Mouse (Mus musculus): ENCODE measurements around the gene Fgfr2.

Fgfr2 gene

DNA sequence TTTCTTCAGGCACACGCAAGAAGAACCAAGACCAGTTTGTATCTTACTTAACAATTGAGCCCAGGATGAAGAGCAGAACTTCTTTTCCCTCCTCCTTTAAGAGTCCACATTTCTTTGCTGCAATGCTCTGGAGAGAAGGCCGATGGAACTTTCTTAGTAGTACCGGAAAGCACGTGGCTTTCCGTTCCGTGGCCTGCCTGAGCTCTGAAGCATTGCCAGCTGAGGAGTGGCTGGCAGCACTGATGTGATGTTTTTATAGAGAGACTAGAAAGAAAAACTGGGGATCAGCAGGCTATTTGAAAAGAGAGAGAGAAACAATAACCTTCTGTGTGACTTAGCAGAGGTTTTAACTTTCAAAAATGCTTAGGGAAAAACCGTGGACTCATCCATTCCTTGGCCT lies 1031.6 kb downstream of the Fgfr2 start:
- Histone ChIP-seq H3K4me1 (replicated peaks; ENCODE audit: low read depth, low read length) (no peaks in the 10 kb centered on the region), H3K27me3 (ENCODE audit: insufficient read depth, low read length) (no peaks in the 10 kb centered on the region)
- no peak for TF ChIP-seq NANOG (IDR thresholded peaks at IDR 0.05; ENCODE audit: borderline replicate concordance, low read length)
- no peak for TF ChIP-seq POU5F1 (IDR thresholded peaks at IDR 0.05; ENCODE audit: borderline replicate concordance, low read length)
- no peak for TF ChIP-seq CTCF (conservative IDR thresholded peaks at IDR 0.05; ENCODE audit: low read length)

DNA sequence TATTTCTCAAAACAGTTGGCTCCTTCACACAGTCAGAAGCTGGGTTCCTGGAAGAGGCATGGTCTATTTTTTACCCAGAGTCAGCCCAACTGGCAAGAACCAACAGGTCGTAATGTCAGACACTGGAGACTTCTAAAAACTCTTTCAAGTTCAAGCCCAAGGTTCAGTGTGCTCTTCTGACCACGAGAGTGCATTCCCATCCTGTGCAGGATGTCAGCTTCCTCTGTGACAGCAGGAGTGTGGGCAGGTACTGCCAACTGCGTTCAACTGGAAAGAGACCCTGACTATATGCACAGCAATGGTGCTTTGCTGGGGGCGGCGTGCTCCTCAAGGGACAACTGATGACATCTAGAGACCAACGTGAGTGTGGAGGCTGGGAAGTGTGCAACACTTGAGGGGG lies 1034.5 kb downstream of the Fgfr2 start:
- Histone ChIP-seq H3K9me3 (ENCODE audit: low read length) (no peaks in the 10 kb centered on the region), H3K27me3 (ENCODE audit: insufficient read depth, low read length) (no peaks in the 10 kb centered on the region), H3K4me1 (replicated peaks; ENCODE audit: low read depth, low read length) (no peaks in the 10 kb centered on the region), H3K4me3 (replicated peaks; ENCODE audit: low read length) (no peak overlapping the region), H3K36me3 (ENCODE audit: insufficient read depth, low read length) (no peaks in the 10 kb centered on the region)
- no peak for TF ChIP-seq CTCF (conservative IDR thresholded peaks at IDR 0.05; ENCODE audit: low read length)
- TF ChIP-seq POU5F1 (IDR thresholded peaks at IDR 0.05; ENCODE audit: borderline replicate concordance, low read length) = no peak
- TF ChIP-seq NANOG (IDR thresholded peaks at IDR 0.05; ENCODE audit: borderline replicate concordance, low read length) = no peak

More for the DNA sequence above, 1031.6 kb downstream of the Fgfr2 start:
- H3K4me3 ChIP-seq (replicated peaks; ENCODE audit: low read length) = no peak overlapping the region
- H3K9me3 ChIP-seq (ENCODE audit: low read length) = no peaks in the 10 kb centered on the region; the same call in 1 of the 2 replicates
- H3K36me3 ChIP-seq (ENCODE audit: insufficient read depth, low read length) = no peaks in the 10 kb centered on the region

DNA sequence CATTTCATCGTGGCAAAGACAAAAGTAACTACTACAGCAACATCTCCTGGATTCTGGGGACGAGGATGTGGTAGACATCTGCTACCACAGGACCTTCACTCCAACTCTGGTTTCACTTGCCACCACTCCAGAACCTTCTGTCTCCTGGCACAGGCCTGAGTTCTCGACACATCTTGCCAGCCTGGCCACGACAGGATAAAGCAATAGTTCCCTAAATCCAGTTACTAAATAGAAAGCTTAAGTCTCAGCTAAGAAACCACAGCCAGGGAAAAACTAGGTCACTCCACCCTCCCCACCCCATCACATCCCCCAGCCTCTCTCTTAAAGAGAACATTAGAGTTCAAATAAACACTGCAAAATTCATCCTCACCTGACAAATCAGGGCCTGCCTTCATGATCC lies 1035.0 kb downstream of the Fgfr2 start:
- no peaks in the 10 kb centered on the region for H3K36me3 ChIP-seq (ENCODE audit: insufficient read depth, low read length)

DNA sequence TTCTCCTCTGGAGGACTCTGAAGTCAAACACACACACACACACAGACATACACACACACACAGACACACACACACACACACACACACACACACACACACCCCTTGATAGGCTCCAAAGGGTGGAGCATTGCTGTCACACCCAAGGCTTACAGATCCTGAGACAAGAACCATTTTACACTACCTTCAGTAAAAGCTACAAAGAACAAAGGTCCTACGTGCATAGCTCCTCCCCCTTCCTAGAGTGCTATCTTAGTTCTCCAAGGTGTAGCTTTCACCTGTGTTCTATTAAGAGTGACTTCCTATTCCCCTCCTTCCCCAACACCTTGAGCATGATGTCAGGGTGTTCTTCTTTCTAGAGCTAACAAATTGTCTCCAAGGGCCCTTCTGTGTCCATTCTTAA lies 1047.3 kb downstream of the Fgfr2 start:
- H3K4me1 ChIP-seq (replicated peaks; ENCODE audit: low read depth, low read length) = no peaks in the 10 kb centered on the region
- H3K36me3 ChIP-seq (ENCODE audit: insufficient read depth, low read length) = no peaks in the 10 kb centered on the region
- no peak overlapping the region for H3K4me3 ChIP-seq (replicated peaks; ENCODE audit: low read length)
- no peaks in the 10 kb centered on the region for H3K27me3 ChIP-seq (ENCODE audit: insufficient read depth, low read length)
- TF ChIP-seq NANOG (IDR thresholded peaks at IDR 0.05; ENCODE audit: borderline replicate concordance, low read length) (no peak), POU5F1 (IDR thresholded peaks at IDR 0.05; ENCODE audit: borderline replicate concordance, low read length) (no peak), CTCF (conservative IDR thresholded peaks at IDR 0.05; ENCODE audit: low read length) (no peak)
- peaks cover 5% of the 10 kb centered on the region for H3K9me3 ChIP-seq (ENCODE audit: low read length)

More for the DNA sequence above, 1035.0 kb downstream of the Fgfr2 start:
- Histone ChIP-seq H3K4me3 (replicated peaks; ENCODE audit: low read length) (no peak overlapping the region), H3K27me3 (ENCODE audit: insufficient read depth, low read length) (no peaks in the 10 kb centered on the region), H3K9me3 (ENCODE audit: low read length) (no peaks in the 10 kb centered on the region), H3K4me1 (replicated peaks; ENCODE audit: low read depth, low read length) (no peaks in the 10 kb centered on the region)
- no peak for TF ChIP-seq NANOG (IDR thresholded peaks at IDR 0.05; ENCODE audit: borderline replicate concordance, low read length)
- TF ChIP-seq CTCF (conservative IDR thresholded peaks at IDR 0.05; ENCODE audit: low read length) = no peak
- TF ChIP-seq POU5F1 (IDR thresholded peaks at IDR 0.05; ENCODE audit: borderline replicate concordance, low read length) = no peak

GRCm38 (mm10) chr7:132074503-132074902 lies 1048.6 kb downstream of the Fgfr2 start:
- Histone ChIP-seq H3K27me3 (ENCODE audit: insufficient read depth, low read length) (no peaks in the 10 kb centered on the region), H3K4me1 (replicated peaks; ENCODE audit: low read depth, low read length) (no peaks in the 10 kb centered on the region), H3K9me3 (ENCODE audit: low read length) (peaks cover 5% of the 10 kb centered on the region), H3K4me3 (replicated peaks; ENCODE audit: low read length) (no peak overlapping the region), H3K36me3 (ENCODE audit: insufficient read depth, low read length) (no peaks in the 10 kb centered on the region)
- TF ChIP-seq POU5F1 (IDR thresholded peaks at IDR 0.05; ENCODE audit: borderline replicate concordance, low read length) = no peak
- no peak for TF ChIP-seq NANOG (IDR thresholded peaks at IDR 0.05; ENCODE audit: borderline replicate concordance, low read length)
- no peak for TF ChIP-seq CTCF (conservative IDR thresholded peaks at IDR 0.05; ENCODE audit: low read length)

DNA sequence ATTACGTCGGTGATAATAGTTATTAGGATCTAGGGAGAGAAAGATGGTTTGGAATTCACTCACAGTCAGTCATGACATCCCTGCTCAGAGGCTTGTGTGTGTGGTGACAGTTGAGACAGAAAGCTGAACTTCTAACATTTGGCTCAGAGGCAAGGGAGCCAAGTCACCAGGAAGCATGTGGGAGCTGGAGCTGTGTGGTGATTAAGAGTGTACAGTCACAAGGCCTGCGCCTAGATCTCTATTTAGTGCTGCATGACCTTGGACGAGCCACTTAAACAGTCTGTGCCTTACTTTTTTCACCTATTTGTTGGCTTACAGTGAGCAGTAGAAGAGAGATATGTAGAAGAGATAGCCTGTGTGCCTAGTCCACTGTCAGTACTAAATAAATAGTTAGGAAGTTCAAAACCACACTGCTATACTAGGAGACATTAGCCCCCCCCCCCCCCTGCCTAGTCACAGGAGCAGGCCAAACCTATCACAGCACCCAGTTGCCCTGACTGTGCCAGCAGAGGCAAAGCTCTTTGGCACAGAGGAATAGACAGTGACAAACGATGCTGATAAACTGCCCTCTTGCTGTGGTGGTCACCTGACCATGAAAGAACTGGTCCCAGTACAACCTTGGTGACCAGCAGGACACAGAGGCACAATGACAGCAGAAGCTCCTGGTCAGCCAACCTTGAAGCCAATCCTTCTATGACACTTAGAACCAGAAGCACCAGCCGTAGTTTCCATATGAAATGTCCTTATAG lies 1052.1 kb downstream of the Fgfr2 start:
- no peak overlapping the region for H3K4me3 ChIP-seq (replicated peaks; ENCODE audit: low read length)
- no peaks in the 10 kb centered on the region for H3K4me1 ChIP-seq (replicated peaks; ENCODE audit: low read depth, low read length)
- TF ChIP-seq POU5F1 (IDR thresholded peaks at IDR 0.05; ENCODE audit: borderline replicate concordance, low read length) (no peak), NANOG (IDR thresholded peaks at IDR 0.05; ENCODE audit: borderline replicate concordance, low read length) (no peak), CTCF (conservative IDR thresholded peaks at IDR 0.05; ENCODE audit: low read length) (no peak)

GRCm38 (mm10) chr7:132067951-132068350 lies 1055.2 kb downstream of the Fgfr2 start:
- Histone ChIP-seq H3K4me1 (replicated peaks; ENCODE audit: low read depth, low read length) (no peaks in the 10 kb centered on the region), H3K27me3 (ENCODE audit: insufficient read depth, low read length) (no peaks in the 10 kb centered on the region; the same call in 1 of the 2 replicates), H3K36me3 (ENCODE audit: insufficient read depth, low read length) (no peaks in the 10 kb centered on the region), H3K4me3 (replicated peaks; ENCODE audit: low read length) (no peak overlapping the region), H3K9me3 (ENCODE audit: low read length) (no peaks in the 10 kb centered on the region)
- no peak for TF ChIP-seq POU5F1 (IDR thresholded peaks at IDR 0.05; ENCODE audit: borderline replicate concordance, low read length)
- TF ChIP-seq NANOG (IDR thresholded peaks at IDR 0.05; ENCODE audit: borderline replicate concordance, low read length) = no peak
- TF ChIP-seq CTCF (conservative IDR thresholded peaks at IDR 0.05; ENCODE audit: low read length) = no peak

More for the DNA sequence above, 1052.1 kb downstream of the Fgfr2 start:
- H3K9me3 ChIP-seq (ENCODE audit: low read length) = no peaks in the 10 kb centered on the region
- H3K27me3 ChIP-seq (ENCODE audit: insufficient read depth, low read length) = no peaks in the 10 kb centered on the region
- H3K36me3 ChIP-seq (ENCODE audit: insufficient read depth, low read length) = no peaks in the 10 kb centered on the region

- Histone ChIP-seq H3K27me3 (ENCODE audit: insufficient read depth, low read length) (no peaks in the 10 kb centered on the region; the same call in 1 of the 2 replicates), H3K4me1 (replicated peaks; ENCODE audit: low read depth, low read length) (no peaks in the 10 kb centered on the region), H3K36me3 (ENCODE audit: insufficient read depth, low read length) (no peaks in the 10 kb centered on the region), H3K9me3 (ENCODE audit: low read length) (no peaks in the 10 kb centered on the region), H3K4me3 (replicated peaks; ENCODE audit: low read length) (no peak overlapping the region)
- TF ChIP-seq NANOG (IDR thresholded peaks at IDR 0.05; ENCODE audit: borderline replicate concordance, low read length) (no peak), CTCF (conservative IDR thresholded peaks at IDR 0.05; ENCODE audit: low read length) (no peak), POU5F1 (IDR thresholded peaks at IDR 0.05; ENCODE audit: borderline replicate concordance, low read length) (no peak)
These were observed 1055.6 kb downstream of the Fgfr2 start for GRCm38 (mm10) chr7:132067511-132067910.

Data from E14TG2a.4 (cell line).